Mouse (Mus musculus) testis, adult 2 months (tissue): ENCODE measurements around the gene Iqch. TPM values are rescaled to one million over a fixed set of nuclear protein-coding genes. Genes with fewer than 3 reads are reported as not detected.

Experiments used
- H3K27ac ChIP-seq: fragments of 200-500 bp; 2 replicates; pipeline ENCODE4 v1.5.1; 2012; ENCODE audit warnings: low read depth, low read length; ENCODE audit not compliant: control insufficient read depth, insufficient read depth
- H3K27me3 ChIP-seq: fragments of 200-500 bp; 2 replicates; pipeline ENCODE4 v1.6.1; 2012; ENCODE audit warnings: mild to moderate bottlenecking, low read length, moderate library complexity; ENCODE audit not compliant: control insufficient read depth, insufficient read depth
- H3K36me3 ChIP-seq: fragments of 200-500 bp; 2 replicates; pipeline ENCODE4 v1.6.1; 2012; ENCODE audit warnings: mild to moderate bottlenecking, low read length; ENCODE audit not compliant: control insufficient read depth, insufficient read depth
- H3K4me1 ChIP-seq: fragments of 200-500 bp; 2 replicates; pipeline ENCODE4 v1.6.1; 2012; ENCODE audit warnings: low read length; ENCODE audit not compliant: control insufficient read depth, insufficient read depth
- H3K4me3 ChIP-seq: fragments of 200-500 bp; 2 replicates; pipeline ENCODE4 v1.5.1; 2012; ENCODE audit warnings: low read depth, mild to moderate bottlenecking, low read length, moderate library complexity, mixed read lengths; ENCODE audit not compliant: control insufficient read depth
- CTCF ChIP-seq: fragments of 200-500 bp; IDR thresholded peaks from 2 replicates; pipeline ENCODE4 v1.5.1; 2012; ENCODE audit warnings: low read depth, mild to moderate bottlenecking, inconsistent platforms, low read length, moderate library complexity; ENCODE audit not compliant: control insufficient read depth, insufficient read depth, insufficient replicate concordance
- POLR2A ChIP-seq: fragments of 200-500 bp; IDR thresholded peaks from 2 replicates; pipeline ENCODE4 v1.6.1; 2012; ENCODE audit warnings: low read depth, mild to moderate bottlenecking, inconsistent platforms, low read length, moderate library complexity; ENCODE audit not compliant: control insufficient read depth
- polyA plus RNA-seq: library from polyadenylated mRNA; depleted of rRNA; stranded (reverse); fragments of >200 nt; gene quantifications from 2 replicates; pipeline ENCODE4 v1.2.3, GENCODE M21; 2012

The Iqch gene
- polyA plus RNA-seq, 1 experiment: 65.4 TPM

DNA sequence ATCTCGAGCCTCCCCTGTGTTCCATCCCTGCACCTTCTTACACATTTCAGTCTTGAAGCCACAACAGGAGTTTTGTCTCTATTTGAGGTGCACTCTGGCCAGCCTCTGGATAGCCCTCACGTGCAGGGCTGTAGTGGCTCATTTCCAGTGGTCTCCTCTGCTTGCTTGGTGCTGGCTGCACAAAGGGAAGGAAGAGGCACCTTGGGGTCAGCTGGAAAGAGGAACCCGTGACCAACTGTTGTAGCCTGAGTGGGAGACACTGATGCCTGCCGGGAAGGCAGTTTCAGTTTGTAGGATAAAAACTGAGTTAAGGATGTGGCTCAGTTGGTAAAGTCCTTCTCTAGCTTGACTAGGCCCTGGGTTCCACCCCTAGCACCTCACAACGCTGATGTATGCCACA lies 9.7 kb upstream of the Iqch start:
- Histone ChIP-seq H3K4me1 (no peaks in the 10 kb centered on the region; the same call in 1 of the 2 replicates), H3K27ac (no peak overlapping the region)
- no peak for TF ChIP-seq POLR2A
- no peak for TF ChIP-seq CTCF

DNA sequence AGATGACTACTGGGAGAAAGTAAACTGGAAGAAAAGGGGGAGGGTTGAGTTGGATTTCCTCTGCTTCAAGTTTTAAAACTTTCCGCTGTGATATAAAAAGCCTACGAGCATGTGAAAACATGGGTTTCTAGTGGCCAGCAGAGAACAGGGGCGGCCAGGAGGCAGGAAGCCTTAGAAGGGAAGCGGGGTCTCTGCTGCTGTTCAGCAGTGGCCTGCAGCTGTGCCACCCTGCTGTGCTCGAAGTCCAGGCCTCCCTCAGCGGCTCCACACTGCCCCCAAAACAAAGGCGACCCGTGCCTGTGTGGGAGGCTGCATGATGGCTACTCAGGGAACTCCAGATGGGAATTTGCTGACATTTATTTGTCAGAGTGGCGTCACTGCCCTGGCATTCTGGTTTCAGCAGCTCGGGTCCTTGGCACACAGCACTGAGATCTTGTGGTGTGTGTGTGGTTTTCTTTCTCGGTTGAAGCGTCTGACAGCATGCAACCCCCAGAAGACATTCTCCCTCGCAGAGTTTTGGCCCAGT lies 8.6 kb upstream of the Iqch start:
- Histone ChIP-seq H3K27me3 (no peaks in the 10 kb centered on the region), H3K4me1 (no peaks in the 10 kb centered on the region; the same call in 1 of the 2 replicates), H3K36me3 (no peaks in the 10 kb centered on the region), H3K4me3 (no peak overlapping the region), H3K27ac (no peak overlapping the region)
- TF ChIP-seq POLR2A: no peak
- TF ChIP-seq CTCF: no peak

More for the DNA sequence above, 9.7 kb upstream of the Iqch start:
- H3K27me3 ChIP-seq: no peaks in the 10 kb centered on the region
- no peak overlapping the region for H3K4me3 ChIP-seq
- no peaks in the 10 kb centered on the region for H3K36me3 ChIP-seq

GRCm38 (mm10) chr9:63610231-63610630 lies 7.9 kb upstream of the Iqch start:
- TF ChIP-seq POLR2A (no peak), CTCF (peak; percentile 27; the same call in 1 of the 2 replicates)
- Histone ChIP-seq H3K4me1 (no peaks in the 10 kb centered on the region; the same call in 1 of the 2 replicates), H3K36me3 (no peaks in the 10 kb centered on the region), H3K4me3 (no peak overlapping the region), H3K27me3 (no peaks in the 10 kb centered on the region), H3K27ac (no peak overlapping the region)

DNA sequence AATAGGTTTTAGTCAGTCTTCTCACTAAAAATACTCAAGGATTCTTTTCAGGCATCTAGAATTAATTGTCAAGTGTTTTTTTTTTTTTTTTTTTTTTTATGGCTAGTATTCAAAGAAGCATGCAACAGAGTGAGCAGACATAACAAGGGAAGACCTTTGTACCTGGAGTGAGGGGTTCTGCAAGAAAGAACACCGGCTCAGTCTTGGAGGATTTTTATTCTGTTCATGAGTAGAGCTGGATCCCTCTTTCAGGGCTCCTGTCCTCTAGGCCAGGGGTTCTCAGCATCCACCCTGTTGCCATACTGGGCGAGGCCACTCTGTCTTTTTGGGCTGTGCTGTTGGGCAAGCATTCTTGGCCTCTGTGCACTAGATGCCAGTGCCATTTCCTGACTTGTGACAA lies 7.5 kb upstream of the Iqch start:
- Histone ChIP-seq H3K4me1 (no peaks in the 10 kb centered on the region; the same call in 1 of the 2 replicates), H3K27ac (no peak overlapping the region), H3K4me3 (no peak overlapping the region), H3K36me3 (no peaks in the 10 kb centered on the region), H3K27me3 (no peaks in the 10 kb centered on the region)
- TF ChIP-seq POLR2A (no peak), CTCF (no peak)

GRCm38 (mm10) chr9:63609246-63609645 lies 7.0 kb upstream of the Iqch start:
- no peak overlapping the region for H3K4me3 ChIP-seq
- no peaks in the 10 kb centered on the region for H3K27me3 ChIP-seq
- no peaks in the 10 kb centered on the region; the same call in 1 of the 2 replicates for H3K4me1 ChIP-seq
- TF ChIP-seq POLR2A (no peak), CTCF (no peak)
- H3K36me3 ChIP-seq: no peaks in the 10 kb centered on the region
- H3K27ac ChIP-seq: no peak overlapping the region

GRCm38 (mm10) chr9:63608006-63608405 lies 5.7 kb upstream of the Iqch start:
- Histone ChIP-seq H3K36me3 (no peaks in the 10 kb centered on the region), H3K4me3 (no peak overlapping the region), H3K27ac (no peak overlapping the region), H3K4me1 (peaks cover 8% of the 10 kb centered on the region), H3K27me3 (no peaks in the 10 kb centered on the region)
- no peak for TF ChIP-seq POLR2A
- TF ChIP-seq CTCF: no peak

- no peak for TF ChIP-seq CTCF
- TF ChIP-seq POLR2A: no peak
- Histone ChIP-seq H3K4me3 (no peak overlapping the region), H3K36me3 (no peaks in the 10 kb centered on the region), H3K27ac (no peak overlapping the region), H3K27me3 (no peaks in the 10 kb centered on the region), H3K4me1 (peaks cover 9% of the 10 kb centered on the region)
Observed at GRCm38 (mm10) chr9:63606594-63606993, 4.3 kb upstream of the Iqch start.

GRCm38 (mm10) chr9:63603849-63604248 lies 1.6 kb upstream of the Iqch start:
- H3K4me3 ChIP-seq: peak overlapping the region; percentile 96
- peaks cover 10% of the 10 kb centered on the region for H3K4me1 ChIP-seq
- no peak overlapping the region for H3K27ac ChIP-seq
- H3K27me3 ChIP-seq: no peaks in the 10 kb centered on the region
- no peaks in the 10 kb centered on the region for H3K36me3 ChIP-seq
- no peak for TF ChIP-seq CTCF
- TF ChIP-seq POLR2A: no peak

DNA sequence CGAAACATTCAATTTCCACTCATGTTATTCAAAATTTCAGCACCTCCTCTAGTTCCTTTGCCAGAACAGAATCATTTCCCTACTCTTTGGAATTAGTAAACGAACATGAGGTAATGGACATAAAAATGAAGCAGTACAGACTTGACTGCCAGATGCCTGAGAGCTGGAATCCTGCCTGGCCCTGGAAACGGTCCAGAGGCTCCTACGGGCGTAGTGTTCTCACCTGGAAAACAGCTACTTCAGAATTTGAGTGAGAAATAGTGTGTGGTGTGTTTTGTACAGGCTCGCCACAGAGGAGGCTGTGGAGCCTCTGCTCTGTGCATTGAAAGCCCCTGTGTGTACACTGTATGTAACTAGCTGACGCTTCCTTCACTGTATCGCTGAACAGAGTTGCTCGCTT lies 5.6 kb downstream of the Iqch start:
- no peaks in the 10 kb centered on the region for H3K27me3 ChIP-seq
- H3K4me3 ChIP-seq: no peak overlapping the region
- no peaks in the 10 kb centered on the region for H3K36me3 ChIP-seq
- 0 out of 2 replicates have a peak, but pooled peaks cover 1% of the 10 kb centered on the region for H3K4me1 ChIP-seq
- TF ChIP-seq CTCF: no peak
- TF ChIP-seq POLR2A: no peak
- H3K27ac ChIP-seq: no peak overlapping the region
